Mouse (Mus musculus) megakaryocyte, embryonic 14.5 days (primary cell): ENCODE results near the gene Zp3.

Experiments used
- FLI1 ChIP-seq: IDR thresholded peaks from 2 replicates; pipeline ENCODE4 v1.6.1; 2012; ENCODE audit warnings: low read length, inconsistent platforms, mixed read lengths
- GATA1 ChIP-seq: IDR thresholded peaks from 3 replicates; pipeline ENCODE4 v1.6.1; 2012; ENCODE audit warnings: mixed read lengths, low read length, inconsistent platforms, borderline replicate concordance

GRCm38 (mm10) chr5:135962492-135963279, 17.2 kb upstream of the Zp3 start:
- TF ChIP-seq GATA1 (no peak), FLI1 (no peak)
